In the genomic region with DNA sequence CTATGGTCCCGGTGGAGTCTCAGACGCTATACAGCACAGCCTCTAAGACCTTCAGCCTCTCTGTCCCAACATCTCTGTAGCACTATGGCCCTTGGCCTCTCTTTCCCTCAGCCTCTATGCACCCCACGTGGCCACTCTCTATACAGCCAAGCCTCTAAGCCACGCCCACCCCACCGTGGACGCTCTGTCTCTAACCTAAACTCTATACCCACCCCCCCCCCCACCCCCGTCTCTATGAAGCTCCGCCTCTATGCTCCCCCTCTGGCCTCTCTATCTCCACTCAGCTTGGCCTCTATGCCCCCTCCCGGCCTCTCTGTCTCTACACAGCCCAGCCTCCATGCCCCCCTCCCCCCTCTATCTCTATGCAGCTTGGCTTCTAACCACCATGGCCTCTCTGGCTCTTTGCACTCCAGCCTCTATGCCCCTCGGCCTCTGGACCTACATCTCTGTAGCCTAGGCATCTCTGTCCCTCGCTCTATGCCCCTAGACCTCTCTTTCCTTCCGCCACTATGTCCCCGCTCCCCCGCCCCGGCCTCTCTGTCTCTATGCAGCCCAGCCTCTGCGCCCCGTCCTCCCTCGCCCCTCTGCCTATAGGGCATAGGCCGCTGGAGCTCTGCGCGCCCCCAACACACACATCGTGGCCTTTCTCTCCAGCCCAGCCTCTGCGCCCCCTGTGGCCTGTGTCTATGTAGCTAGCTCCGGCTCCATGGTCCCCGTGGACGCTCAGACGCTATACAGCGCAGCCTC, we compare ENCODE assay signal across 8 mouse cellular contexts. TPM values are rescaled to one million over a fixed set of nuclear protein-coding genes. Genes with fewer than 3 reads are reported as not detected.
DNase-seq lines count a peak whose midpoint lies in the region; ATAC-seq and TF ChIP-seq lines count a peak whose summit lies in the region.

No protein-coding gene starts in this region.

- ATAC-seq in embryonic facial prominence, embryonic 15.5 days (ENCODE audit: insufficient number of reproducible peaks, low FRiP score, low TSS enrichment, low read depth): peak; percentile 88

- H3K36me3 ChIP-seq in ES-E14 (ENCODE audit: control insufficient read depth, insufficient read depth, low read length, poor library complexity, severe bottlenecking) (no peaks in the 10 kb centered on the region), macrophage (ENCODE audit: inconsistent target) (no peaks in the 10 kb centered on the region)
- no peaks in the 10 kb centered on the region for H3K36me3 ChIP-seq in embryonic facial prominence, embryonic 15.5 days
- H3K36me3 ChIP-seq in hindbrain, embryonic 10.5 days: no peaks in the 10 kb centered on the region

- H3K9me3 ChIP-seq in ES-E14 (ENCODE audit: control insufficient read depth, insufficient read depth, low read depth, low read length): no peaks in the 10 kb centered on the region
- H3K9me3 ChIP-seq in embryonic facial prominence, embryonic 15.5 days (replicated peaks): no peaks in the 10 kb centered on the region
- H3K9me3 ChIP-seq in hindbrain, embryonic 10.5 days: no peaks in the 10 kb centered on the region

- H3K4me1 ChIP-seq in ES-E14 (ENCODE audit: control insufficient read depth in 2 of 2, insufficient read depth in 2 of 2, low read length in 2 of 2, poor library complexity in 1 of 2): peaks cover 0 to 7% of the 10 kb centered on the region in 2 experiments; a peak in 1 of 4 replicates
- H3K4me1 ChIP-seq in embryonic facial prominence, embryonic 15.5 days: no peaks in the 10 kb centered on the region
- peaks cover 24% of the 10 kb centered on the region for H3K4me1 ChIP-seq in hindbrain, embryonic 10.5 days (replicated peaks)

- no peaks in the 10 kb centered on the region for H3K79me2 ChIP-seq in macrophage (ENCODE audit: inconsistent target)

- H3K27ac ChIP-seq in ES-E14 (ENCODE audit: insufficient read depth, low read depth, low read length, poor library complexity, severe bottlenecking) (peak overlapping the region; percentile 25), macrophage (peak overlapping the region; percentile 22; the same call in 1 of the 2 replicates)
- peak overlapping the region; percentile 71 for H3K27ac ChIP-seq in embryonic facial prominence, embryonic 15.5 days (replicated peaks)
- H3K27ac ChIP-seq in hindbrain, embryonic 10.5 days: peak overlapping the region; percentile 97

- H3K9ac ChIP-seq in ES-E14 (ENCODE audit: insufficient read depth, low read depth, low read length, poor library complexity, severe bottlenecking): peak overlapping the region; percentile 72
- H3K9ac ChIP-seq in embryonic facial prominence, embryonic 15.5 days: 0 out of 2 replicates have a peak overlapping the region, but pooled peaks have one; percentile 18

- DNase-seq in ES-E14 (ENCODE audit: low read depth, low spot score): peak; percentile 66
- DNase-seq in brain, adult 2 months (ENCODE audit: low read depth, low spot score): peak; percentile 90
- DNase-seq in hindbrain, embryonic 10.5 days (ENCODE audit: low spot score): peak; percentile 88
- DNase-seq in left cerebral cortex, adult 18-20 months (ENCODE audit: low spot score in 2 of 2): peak; percentile 19 to 21
- peak; percentile 31 to 46 for DNase-seq in right cerebral cortex, postnatal 10 days (ENCODE audit: low spot score in 2 of 2)
- peak; percentile 5 to 51 for DNase-seq in urinary bladder, postnatal 36 days (ENCODE audit: low spot score in 2 of 2)

- in situ Hi-C loops in ES-E14 (cut with MboI; ENCODE audit: low sequenced_read_pairs in 2 of 2, unreplicated experiment in 2 of 2): no loop called here

- no peaks in the 10 kb centered on the region for H3K27me3 ChIP-seq in embryonic facial prominence, embryonic 15.5 days
- H3K27me3 ChIP-seq in hindbrain, embryonic 10.5 days (ENCODE audit: insufficient read depth, poor library complexity, severe bottlenecking): no peaks in the 10 kb centered on the region

- H3K4me2 ChIP-seq in embryonic facial prominence, embryonic 15.5 days (replicated peaks): peak overlapping the region; percentile 59

- H3K4me3 ChIP-seq in ES-E14 (ENCODE audit: insufficient read depth in 1 of 2, low read depth in 1 of 2, low read length in 2 of 2, poor library complexity in 1 of 2, severe bottlenecking in 1 of 2) (peak overlapping the region; percentile 63 to 96), macrophage (ENCODE audit: inconsistent target) (peak overlapping the region; percentile 8; the same call in 1 of the 2 replicates)
- H3K4me3 ChIP-seq in embryonic facial prominence, embryonic 15.5 days (replicated peaks): peak overlapping the region; percentile 47
- peak overlapping the region; percentile 56 for H3K4me3 ChIP-seq in hindbrain, embryonic 10.5 days

- 26% methylated on average over 27 of the region's 28 CpGs for WGBS in embryonic facial prominence, embryonic 15.5 days
- WGBS in hindbrain, embryonic 10.5 days: 30% methylated on average over 28 of the region's 28 CpGs
- 26% methylated on average over 17 of the region's 28 CpGs for WGBS in macrophage (ENCODE audit: missing documents)

TF ChIP-seq in ES-E14, 5 proteins besides CTCF, POLR2A, EP300 and RAD21:
- TF ChIP-seq CHD2 (IDR thresholded peaks at IDR 0.05; ENCODE audit: low read depth, low read length) (no peak), ZNF384 (IDR thresholded peaks at IDR 0.05; ENCODE audit: low read depth, low read length) (no peak), ZC3H11A (IDR thresholded peaks at IDR 0.05; ENCODE audit: borderline replicate concordance, low read depth, low read length) (no peak), HCFC1 (IDR thresholded peaks at IDR 0.05; ENCODE audit: borderline replicate concordance, insufficient read depth, low read length) (no peak), MAFK (IDR thresholded peaks at IDR 0.05; ENCODE audit: insufficient read depth, low read depth, low read length) (no peak)

RNA-seq across cellular contexts. Expression of a gene that starts 11.3 kb away (rescaled TPM):
- 51.7 and 56.1 TPM in 2 replicates for total RNA-seq in ES-E14 (2012; rRNA removed)
- 51.4 and 54.1 TPM in 2 replicates for polyA plus RNA-seq in embryonic facial prominence, embryonic 15.5 days (2015; fragmentation: Nextera tagmentation; extraction: Ambion mirVana)
- polyA plus RNA-seq in hindbrain, embryonic 10.5 days (2016; fragmentation: Nextera tagmentation; extraction: Ambion mirVana): 58.1 and 71.7 TPM in 2 replicates
- 10 to 100 TPM; 55.4 to 62.2 TPM for total RNA-seq in left cerebral cortex, adult 18-20 months (2021)
- 10 to 100 TPM in 23 of 26 experiments, 1 to 10 TPM in 3; 8.7 to 37.5 (median 25.9) TPM for total RNA-seq in macrophage (2018; cell fraction: chromatin; rRNA removed)
- total RNA-seq in macrophage (2018; cell fraction: cytosol; rRNA removed): 10 to 100 TPM in 20 of 26 experiments, 1 to 10 TPM in 6; 7.5 to 14.3 (median 10.7) TPM
- total RNA-seq in macrophage (2018; cell fraction: nucleus; rRNA removed): 10 to 100 TPM in 14 of 26 experiments, 1 to 10 TPM in 12; 6.4 to 29.1 (median 11.9) TPM
- polyA plus RNA-seq in macrophage (2018): 11.8 to 22.0 TPM (median 21.4 TPM) in 3 replicates

Comparison
In these comparisons a context has a peak if more than half of its experiments do, and no peak if none do; other contexts are left out.
1. Peak in every context shown above with its lines: DNase-seq, ATAC-seq, H3K4me3 ChIP-seq and H3K27ac ChIP-seq.
2. DNase-seq: peak in every context shown above with its lines; median percentile 90 in brain, adult 2 months; 88 in hindbrain, embryonic 10.5 days; 66 in ES-E14; 38 in right cerebral cortex, postnatal 10 days; 28 in urinary bladder, postnatal 36 days; 20 in left cerebral cortex, adult 18-20 months.
3. H3K27ac ChIP-seq: peak in every context shown above with its lines; median percentile 97 in hindbrain, embryonic 10.5 days; 71 in embryonic facial prominence, embryonic 15.5 days; 25 in ES-E14; 22 in macrophage.
4. H3K4me3 ChIP-seq: peak in every context shown above with its lines; median percentile 80 in ES-E14; 56 in hindbrain, embryonic 10.5 days; 47 in embryonic facial prominence, embryonic 15.5 days; 8 in macrophage.